ENCODE assay signal across 8 mouse cellular contexts in genomic region chr14:24500091-24500844, GRCm38 (mm10). TPM values are rescaled to one million over a fixed set of nuclear protein-coding genes. Genes with fewer than 3 reads are reported as not detected.
DNase-seq lines count a peak whose midpoint lies in the region; ATAC-seq and TF ChIP-seq lines count a peak whose summit lies in the region.

No protein-coding gene starts in this region.

- WGBS in embryonic facial prominence, embryonic 13.5 days, result 11% methylated on average over 18 of the region's 18 CpGs
- 25% methylated on average over 18 of the region's 18 CpGs for WGBS in kidney, adult 2 months
- WGBS in limb, embryonic 10.5 days, result 21% methylated on average over 18 of the region's 18 CpGs
- 20% methylated on average over 18 of the region's 18 CpGs for WGBS in midbrain, embryonic 13.5 days
- 21% methylated on average over 18 of the region's 18 CpGs for WGBS in small intestine, adult 2 months

- H3K27ac ChIP-seq in embryonic facial prominence, embryonic 13.5 days, result peak overlapping the region; percentile 73
- no peak overlapping the region for H3K27ac ChIP-seq in kidney, adult 2 months (ENCODE audit: insufficient read depth, low read depth, low read length)
- peak overlapping the region; percentile 88 for H3K27ac ChIP-seq in limb, embryonic 10.5 days
- H3K27ac ChIP-seq in midbrain, embryonic 13.5 days, result peak overlapping the region; percentile 94
- no peak overlapping the region for H3K27ac ChIP-seq in small intestine, adult 2 months (ENCODE audit: insufficient read depth, low read depth, low read length)

- H3K4me3 ChIP-seq in embryonic facial prominence, embryonic 13.5 days, result peak overlapping the region; percentile 18; the same call in 1 of the 2 replicates
- no peak overlapping the region for H3K4me3 ChIP-seq in kidney, adult 2 months (ENCODE audit: insufficient read depth, low read depth, low read length)
- H3K4me3 ChIP-seq in limb, embryonic 10.5 days, result peak overlapping the region; percentile 22; the same call in 1 of the 2 replicates
- no peak overlapping the region for H3K4me3 ChIP-seq in midbrain, embryonic 13.5 days (replicated peaks)
- H3K4me3 ChIP-seq in small intestine, adult 2 months (ENCODE audit: low read depth, low read length), result no peak overlapping the region

- peak; percentile 26 for DNase-seq in 3134 (ENCODE audit: extremely low read depth, insufficient read length, low spot score)
- DNase-seq in adrenal gland, postnatal 36 days, result peak; percentile 86 to 89
- peak; percentile 81 for DNase-seq in heart, adult 8-10 months (ENCODE audit: low spot score)
- DNase-seq in kidney, adult 2 months, result peak; percentile 77
- DNase-seq in limb, embryonic 10.5 days (ENCODE audit: low spot score), result peak; percentile 96

- peak overlapping the region; percentile 64 for H3K9ac ChIP-seq in embryonic facial prominence, embryonic 13.5 days
- H3K9ac ChIP-seq in midbrain, embryonic 13.5 days (replicated peaks), result peak overlapping the region; percentile 29

- TF ChIP-seq CTCF in kidney, adult 2 months (conservative IDR thresholded peaks at IDR 0.05; ENCODE audit: insufficient read depth, insufficient read length, low read depth, low read length), result peak; percentile 80
- peak; percentile 81 for TF ChIP-seq CTCF in small intestine, adult 2 months (IDR thresholded peaks at IDR 0.05; ENCODE audit: extremely low read depth, insufficient read length, insufficient replicate concordance, low read depth, low read length)

- H3K9me3 ChIP-seq in embryonic facial prominence, embryonic 13.5 days, result no peaks in the 10 kb centered on the region
- H3K9me3 ChIP-seq in limb, embryonic 10.5 days (replicated peaks), result no peaks in the 10 kb centered on the region
- no peaks in the 10 kb centered on the region for H3K9me3 ChIP-seq in midbrain, embryonic 13.5 days

- H3K36me3 ChIP-seq in embryonic facial prominence, embryonic 13.5 days, result peaks cover 44% of the 10 kb centered on the region
- peaks cover 5% of the 10 kb centered on the region for H3K36me3 ChIP-seq in kidney, adult 2 months (ENCODE audit: control insufficient read depth, insufficient read depth, low read length)
- H3K36me3 ChIP-seq in limb, embryonic 10.5 days, result peaks cover 45% of the 10 kb centered on the region
- H3K36me3 ChIP-seq in midbrain, embryonic 13.5 days, result peaks cover 40% of the 10 kb centered on the region
- peaks cover 36% of the 10 kb centered on the region for H3K36me3 ChIP-seq in small intestine, adult 2 months (ENCODE audit: control insufficient read depth, insufficient read depth, low read length)

- peak; percentile 44; the same call in 1 of the 2 replicates for ATAC-seq in embryonic facial prominence, embryonic 13.5 days (ENCODE audit: insufficient number of reproducible peaks, insufficient read depth, low FRiP score, low TSS enrichment, low read depth)
- ATAC-seq in midbrain, embryonic 13.5 days, result peak; percentile 92

- H3K27me3 ChIP-seq in embryonic facial prominence, embryonic 13.5 days, result no peaks in the 10 kb centered on the region
- H3K27me3 ChIP-seq in kidney, adult 2 months (replicated peaks; ENCODE audit: control insufficient read depth, insufficient read depth, low read length), result no peaks in the 10 kb centered on the region
- no peaks in the 10 kb centered on the region for H3K27me3 ChIP-seq in limb, embryonic 10.5 days (ENCODE audit: low read depth, poor library complexity, severe bottlenecking)
- H3K27me3 ChIP-seq in midbrain, embryonic 13.5 days, result no peaks in the 10 kb centered on the region
- no peaks in the 10 kb centered on the region for H3K27me3 ChIP-seq in small intestine, adult 2 months (ENCODE audit: control insufficient read depth, insufficient read depth, low read length)

- peak overlapping the region; percentile 50 for H3K4me2 ChIP-seq in embryonic facial prominence, embryonic 13.5 days
- peak overlapping the region; percentile 19; the same call in 1 of the 2 replicates for H3K4me2 ChIP-seq in midbrain, embryonic 13.5 days (replicated peaks)

- TF ChIP-seq POLR2A in kidney, adult 2 months (IDR thresholded peaks at IDR 0.05; ENCODE audit: low read depth, low read length), result no peak
- TF ChIP-seq POLR2A in small intestine, adult 2 months (IDR thresholded peaks at IDR 0.05; ENCODE audit: low read depth, low read length), result no peak

- H3K4me1 ChIP-seq in embryonic facial prominence, embryonic 13.5 days, result peaks cover 17% of the 10 kb centered on the region
- H3K4me1 ChIP-seq in kidney, adult 2 months (ENCODE audit: control insufficient read depth, insufficient read depth, low read length), result no peaks in the 10 kb centered on the region
- H3K4me1 ChIP-seq in limb, embryonic 10.5 days, result peaks cover 7% of the 10 kb centered on the region
- peaks cover 14% of the 10 kb centered on the region for H3K4me1 ChIP-seq in midbrain, embryonic 13.5 days (replicated peaks)
- H3K4me1 ChIP-seq in small intestine, adult 2 months (ENCODE audit: control insufficient read depth, insufficient read depth, insufficient read length, low read length), result no peaks in the 10 kb centered on the region

RNA-seq across cellular contexts. Expression of gene Rps24, which starts 13.3 kb away (rescaled TPM):
- 1,000 to 10,000 TPM; 1,576 to 1,729 TPM for total RNA-seq in adrenal gland, postnatal 36 days (2021)
- polyA plus RNA-seq in embryonic facial prominence, embryonic 13.5 days (2015; fragmentation: Nextera tagmentation; extraction: Ambion mirVana), result 1,123 and 1,186 TPM in 2 replicates
- total RNA-seq in heart, adult 8-10 months (2022), result 1,000 to 10,000 TPM in 1 of 4 experiments, 100 to 1,000 TPM in 3; 885 to 1,065 (median 937) TPM
- polyA plus RNA-seq in kidney, adult 2 months (2012; rRNA removed), result 632 and 749 TPM in 2 replicates
- polyA plus RNA-seq in limb, embryonic 10.5 days (2016; fragmentation: Nextera tagmentation; extraction: Ambion mirVana), result 1,041 and 1,257 TPM in 2 replicates
- 677 and 688 TPM in 2 replicates for polyA plus RNA-seq in midbrain, embryonic 13.5 days (2015; fragmentation: Nextera tagmentation; extraction: Ambion mirVana)
- 255 and 261 TPM in 2 replicates for polyA plus RNA-seq in small intestine, adult 2 months (2012; rRNA removed)

RNA-seq across cellular contexts. Expression of gene Polr3a, which starts 13.4 kb away (rescaled TPM):
- total RNA-seq in adrenal gland, postnatal 36 days (2021), result 10 to 100 TPM; 19.0 to 19.6 TPM
- polyA plus RNA-seq in embryonic facial prominence, embryonic 13.5 days (2015; fragmentation: Nextera tagmentation; extraction: Ambion mirVana), result 22.0 and 24.3 TPM in 2 replicates
- 10 to 100 TPM; 11.8 to 15.0 (median 12.9) TPM for total RNA-seq in heart, adult 8-10 months (2022)
- polyA plus RNA-seq in kidney, adult 2 months (2012; rRNA removed), result 8.5 and 9.6 TPM in 2 replicates
- 21.8 and 25.1 TPM in 2 replicates for polyA plus RNA-seq in limb, embryonic 10.5 days (2016; fragmentation: Nextera tagmentation; extraction: Ambion mirVana)
- polyA plus RNA-seq in midbrain, embryonic 13.5 days (2015; fragmentation: Nextera tagmentation; extraction: Ambion mirVana), result 21.1 and 23.0 TPM in 2 replicates
- polyA plus RNA-seq in small intestine, adult 2 months (2012; rRNA removed), result 1.9 and 3.8 TPM in 2 replicates

Comparison
In these comparisons a context has a peak if more than half of its experiments do, and no peak if none do; other contexts are left out.
1. DNase-seq: peak in every context shown above with its lines; median percentile 96 in limb, embryonic 10.5 days; 88 in adrenal gland, postnatal 36 days; 81 in heart, adult 8-10 months; 77 in kidney, adult 2 months; 26 in 3134.
2. H3K27ac ChIP-seq: peak in embryonic facial prominence, embryonic 13.5 days (single experiment), limb, embryonic 10.5 days (single experiment) and midbrain, embryonic 13.5 days (single experiment); none in kidney, adult 2 months (single experiment) and small intestine, adult 2 months (single experiment).
3. H3K4me3 ChIP-seq: peak in embryonic facial prominence, embryonic 13.5 days (single experiment) and limb, embryonic 10.5 days (single experiment); none in kidney, adult 2 months (single experiment), midbrain, embryonic 13.5 days (single experiment) and small intestine, adult 2 months (single experiment).